In the genomic region with DNA sequence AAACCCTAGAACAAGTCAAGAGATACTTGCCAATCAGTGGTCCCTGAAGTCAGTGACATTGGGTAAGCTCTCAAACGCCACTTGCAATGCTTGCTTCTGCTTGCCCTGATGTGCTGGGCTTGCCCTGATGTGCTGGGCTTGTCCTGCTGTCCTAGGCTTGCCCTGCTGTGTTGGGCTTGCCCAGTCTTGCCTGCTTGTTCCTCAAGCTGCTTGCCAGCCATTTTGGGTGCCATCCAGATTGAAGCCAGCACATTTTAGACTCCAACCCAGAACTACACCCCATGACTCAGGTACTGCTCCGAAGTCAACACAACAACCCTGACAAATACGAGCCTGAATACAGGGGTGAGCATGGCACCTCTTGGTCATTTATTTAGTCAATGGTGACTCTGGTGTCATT, we compare ENCODE assay signal across 28 mouse cellular contexts. TPM values are rescaled to one million over a fixed set of nuclear protein-coding genes. Genes with fewer than 3 reads are reported as not detected.
DNase-seq lines count a peak whose midpoint lies in the region; TF ChIP-seq lines count a peak whose summit lies in the region.
"Had no signal": no experiment of that assay in that cellular context is flagged by ENCODE, and none has a peak within 500 bp of the region (broad histone marks: within the 10 kb centered on the region; RNA-seq: fewer than 3 reads in every experiment).

No protein-coding gene starts in this region.

- no peak overlapping the region for H3K4me3 ChIP-seq in lung, adult 2 months (replicated peaks; ENCODE audit: extremely low read depth, low read depth, low read length)
- H3K4me3 ChIP-seq: embryonic facial prominence, embryonic 12.5 days; forebrain, embryonic 10.5 days; gastrocnemius, adult 2 months; heart, embryonic 10.5 days; hindbrain, embryonic 12.5 days; intestine, embryonic 15.5 days had no signal

- 80% methylated on average over 3 of the region's 3 CpGs for WGBS in lung, adult 2 months

- no peak for TF ChIP-seq POLR2A in lung, adult 2 months (IDR thresholded peaks at IDR 0.05; ENCODE audit: borderline replicate concordance, extremely low read depth, low read depth, low read length)

- no peak for TF ChIP-seq CTCF in lung, adult 2 months (IDR thresholded peaks at IDR 0.05; ENCODE audit: insufficient read depth, low read length)

- DNase-seq in lung, adult 2 months = peak; percentile 0
- no peak for DNase-seq in lung, adult 18-20 months
- DNase-seq in 3T3-L1 (ENCODE audit: low read depth, low spot score) (peak; percentile 13), NIH3T3 (ENCODE audit: low read depth) (peak; percentile 40)
- DNase-seq in fibroblast of lung, adult 2 months (ENCODE audit: low read depth) = peak; percentile 33
- no peak for DNase-seq in left cerebral cortex, adult 18-20 months (ENCODE audit: low spot score in 2 of 2)
- no peak for DNase-seq in layer of hippocampus, adult 8-10 months (ENCODE audit: low spot score in 2 of 2)
- DNase-seq: adrenal gland, adult 2 months; adrenal gland, postnatal 36 days; cerebellum, adult 11 months; cerebellum, adult 8-10 months; cerebellum, postnatal 14 days; gastrocnemius, adult 2 months; gastrocnemius, postnatal 25 days; heart, postnatal 10 days; heart, postnatal 4 days had no signal

- no peaks in the 10 kb centered on the region for H3K4me1 ChIP-seq in lung, adult 2 months (ENCODE audit: control insufficient read depth, insufficient read depth, low read length)

RNA-seq across cellular contexts. Expression of gene Pcare, which starts 10.5 kb away (rescaled TPM):
- 0.02 and 0.03 TPM in 2 replicates for polyA plus RNA-seq in lung, adult 2 months (2012; rRNA removed)
- total RNA-seq in left cerebral cortex, adult 18-20 months (2021) = under 1 TPM; 0.44 to 0.45 TPM
- total RNA-seq in layer of hippocampus, adult 8-10 months (2022) = under 1 TPM; 0.09 to 0.27 (median 0.17) TPM
- total RNA-seq: adrenal gland, adult 2 months; adrenal gland, postnatal 36 days; common myeloid progenitor, adult 5-6 weeks; gastrocnemius, adult 2 months; granulocyte monocyte progenitor cell, adult 5-6 weeks; hindbrain, postnatal 0 days had no signal
- polyA plus RNA-seq: activated CD4-positive, CD25-positive, alpha-beta regulatory T cell, adult 4 months; adrenal gland, adult 2 months; embryonic facial prominence, embryonic 12.5 days; forebrain, embryonic 10.5 days; forebrain, embryonic 14.5 days; heart, embryonic 14.5 days; hindbrain, embryonic 12.5 days; hindbrain, postnatal 0 days; intestine, embryonic 15.5 days; Patski had no signal

RNA-seq across cellular contexts. Expression of gene Clip4, which starts 26.1 kb away (rescaled TPM):
- polyA plus RNA-seq in lung, adult 2 months (2012; rRNA removed) = 14.7 and 25.9 TPM in 2 replicates
- total RNA-seq in left cerebral cortex, adult 18-20 months (2021) = 10 to 100 TPM; 72.8 to 82.4 TPM
- 10 to 100 TPM; 78.0 to 95.5 (median 87.4) TPM for total RNA-seq in layer of hippocampus, adult 8-10 months (2022)
- total RNA-seq: common myeloid progenitor, adult 5-6 weeks; granulocyte monocyte progenitor cell, adult 5-6 weeks had no signal
- polyA plus RNA-seq: activated CD4-positive, CD25-positive, alpha-beta regulatory T cell, adult 4 months had no signal

Comparison
In these comparisons a context has a peak if more than half of its experiments do, and no peak if none do; other contexts are left out.
1. DNase-seq: peak in lung, adult 2 months (single experiment), 3T3-L1 (single experiment), NIH3T3 (single experiment) and fibroblast of lung, adult 2 months (single experiment); none in lung, adult 18-20 months (0 of 2), left cerebral cortex, adult 18-20 months (0 of 2) and layer of hippocampus, adult 8-10 months (0 of 2).